Mouse (Mus musculus): Measurements from ENCODE around the gene Naa16. TPM values are rescaled to one million over a fixed set of nuclear protein-coding genes. Genes with fewer than 3 reads are reported as not detected.

Gene Naa16
- polyA plus RNA-seq, 1 experiment from 2014 or later = 40.7 TPM

GRCm38 (mm10) chr14:79291629-79292028 is 98.9 kb downstream of the Naa16 start:
- 90% methylated on average over 4 of the region's 4 CpGs for WGBS

DNA sequence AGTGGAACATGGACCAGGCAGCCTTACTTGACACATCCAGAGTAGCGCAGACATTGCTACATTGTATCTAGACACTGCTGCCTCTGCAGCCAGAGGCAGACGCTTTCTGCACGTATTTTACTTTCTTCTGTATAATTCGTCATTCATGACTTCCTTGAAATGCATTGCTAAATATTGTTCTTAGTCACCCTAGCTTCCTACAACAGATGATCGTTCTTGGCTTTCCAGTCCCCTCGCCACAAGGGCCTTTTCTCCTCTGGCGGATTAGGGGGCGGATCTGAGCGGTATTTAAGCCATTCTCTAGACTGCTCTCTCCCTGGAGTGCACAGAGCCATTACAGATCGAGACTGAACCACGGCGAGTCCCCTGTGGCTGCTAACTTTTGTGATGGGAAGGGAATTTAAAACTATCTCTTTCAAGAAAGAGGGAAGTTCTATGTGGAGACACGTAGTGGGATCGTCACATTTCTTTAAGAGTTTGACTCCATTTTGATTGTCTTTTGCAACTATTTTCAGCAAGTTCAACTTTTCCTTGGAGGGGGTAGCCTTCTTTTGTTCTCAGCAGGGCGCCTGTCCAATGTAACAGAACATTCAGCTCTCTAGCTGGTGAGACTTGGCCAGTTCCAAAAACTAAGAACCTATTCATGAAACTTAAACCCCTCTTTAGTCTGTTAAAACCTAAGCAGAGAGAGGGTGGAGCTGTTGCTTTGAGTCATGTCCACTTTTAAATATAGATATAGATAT is 99.7 kb downstream of the Naa16 start:
- 34% methylated on average over 15 of the region's 15 CpGs for WGBS
- no peak for DNase-seq (ENCODE audit: low spot score)
- ATAC-seq (replicated peaks; ENCODE audit: low FRiP score, low TSS enrichment, low read depth) = no peak
- H3K9ac ChIP-seq (ENCODE audit: low read length) = no peak overlapping the region
- no peak overlapping the region for H3K27ac ChIP-seq (ENCODE audit: low read depth)
- H3K4me1 ChIP-seq (replicated peaks; ENCODE audit: control insufficient read depth, insufficient read depth, low read length) = peaks cover 25% of the 10 kb centered on the region
- H3K27me3 ChIP-seq (replicated peaks; ENCODE audit: control insufficient read depth, insufficient read depth, low read length) = no peaks in the 10 kb centered on the region
- no peaks in the 10 kb centered on the region; the same call in 1 of the 2 replicates for H3K36me3 ChIP-seq (ENCODE audit: control insufficient read depth, insufficient read depth, low read length)
- H3K9me3 ChIP-seq (ENCODE audit: control insufficient read depth, low read length) = no peaks in the 10 kb centered on the region
- 0 out of 2 replicates have a peak overlapping the region, but pooled peaks have one; percentile 3 for H3K4me2 ChIP-seq (ENCODE audit: low read length)
- H3K4me3 ChIP-seq (ENCODE audit: low read depth, low read length) = no peak overlapping the region

More at GRCm38 (mm10) chr14:79291629-79292028, 98.9 kb downstream of the Naa16 start:
- ATAC-seq (replicated peaks; ENCODE audit: low FRiP score, low TSS enrichment, low read depth) (no peak), DNase-seq (ENCODE audit: low spot score) (no peak)
- Histone ChIP-seq H3K9ac (ENCODE audit: low read length) (no peak overlapping the region), H3K27ac (ENCODE audit: low read depth) (no peak overlapping the region), H3K36me3 (ENCODE audit: control insufficient read depth, insufficient read depth, low read length) (no peaks in the 10 kb centered on the region; the same call in 1 of the 2 replicates), H3K4me1 (replicated peaks; ENCODE audit: control insufficient read depth, insufficient read depth, low read length) (peaks cover 25% of the 10 kb centered on the region), H3K4me2 (ENCODE audit: low read length) (no peak overlapping the region), H3K4me3 (ENCODE audit: low read depth, low read length) (no peak overlapping the region), H3K27me3 (replicated peaks; ENCODE audit: control insufficient read depth, insufficient read depth, low read length) (no peaks in the 10 kb centered on the region), H3K9me3 (ENCODE audit: control insufficient read depth, low read length) (no peaks in the 10 kb centered on the region)

DNA sequence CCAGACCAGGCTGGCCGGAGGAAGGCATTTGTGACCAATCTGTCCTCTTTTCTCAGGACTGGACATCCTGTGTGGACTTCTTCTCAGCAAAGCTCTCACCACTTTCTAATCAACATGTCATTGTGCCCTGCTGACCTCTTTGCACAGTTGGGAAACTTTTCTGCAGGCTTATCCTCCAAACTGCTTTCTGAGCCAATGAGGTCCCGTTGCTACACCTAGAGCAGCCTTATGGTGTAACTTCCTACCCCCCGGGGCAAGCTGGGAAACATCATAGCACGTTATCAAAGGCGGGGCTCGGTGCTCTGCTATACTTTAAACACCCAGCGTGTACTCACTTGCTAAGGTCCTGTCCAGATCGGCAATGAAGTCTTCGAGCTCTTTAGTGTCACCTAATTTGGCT is 100.7 kb downstream of the Naa16 start:
- 33% methylated on average over 9 of the region's 9 CpGs for WGBS
- Histone ChIP-seq H3K4me3 (ENCODE audit: low read depth, low read length) (no peak overlapping the region), H3K9ac (ENCODE audit: low read length) (no peak overlapping the region), H3K4me2 (ENCODE audit: low read length) (no peak overlapping the region), H3K36me3 (ENCODE audit: control insufficient read depth, insufficient read depth, low read length) (no peaks in the 10 kb centered on the region; the same call in 1 of the 2 replicates), H3K27me3 (replicated peaks; ENCODE audit: control insufficient read depth, insufficient read depth, low read length) (no peaks in the 10 kb centered on the region), H3K9me3 (ENCODE audit: control insufficient read depth, low read length) (no peaks in the 10 kb centered on the region), H3K4me1 (replicated peaks; ENCODE audit: control insufficient read depth, insufficient read depth, low read length) (peaks cover 25% of the 10 kb centered on the region), H3K27ac (ENCODE audit: low read depth) (no peak overlapping the region)
- ATAC-seq (replicated peaks; ENCODE audit: low FRiP score, low TSS enrichment, low read depth) (no peak), DNase-seq (ENCODE audit: low spot score) (no peak)

DNA sequence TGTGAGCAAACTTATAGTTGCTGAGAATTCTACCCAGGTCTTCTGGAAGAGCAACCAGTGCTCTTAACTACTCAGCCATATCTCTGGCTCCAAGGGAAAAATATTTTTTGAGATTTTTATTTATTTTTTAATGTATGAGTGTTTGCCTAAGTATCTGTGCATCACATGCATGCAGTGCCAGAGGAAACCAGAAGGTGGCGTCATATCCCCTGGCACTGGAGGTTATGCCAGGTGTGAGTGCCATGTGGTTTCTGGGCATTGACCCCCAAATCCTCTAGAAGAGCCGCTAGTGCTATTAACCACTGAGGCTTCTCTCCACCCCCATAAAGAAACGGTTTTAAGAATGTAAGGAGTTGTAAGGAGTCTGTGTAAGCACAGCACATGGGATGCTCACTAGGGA is 102.3 kb downstream of the Naa16 start:
- DNase-seq (ENCODE audit: low spot score) (no peak), ATAC-seq (replicated peaks; ENCODE audit: low FRiP score, low TSS enrichment, low read depth) (no peak)
- Histone ChIP-seq H3K4me1 (replicated peaks; ENCODE audit: control insufficient read depth, insufficient read depth, low read length) (peaks cover 15% of the 10 kb centered on the region), H3K9ac (ENCODE audit: low read length) (no peak overlapping the region), H3K27me3 (replicated peaks; ENCODE audit: control insufficient read depth, insufficient read depth, low read length) (no peaks in the 10 kb centered on the region), H3K4me3 (ENCODE audit: low read depth, low read length) (no peak overlapping the region), H3K27ac (ENCODE audit: low read depth) (no peak overlapping the region), H3K9me3 (ENCODE audit: control insufficient read depth, low read length) (no peaks in the 10 kb centered on the region), H3K36me3 (ENCODE audit: control insufficient read depth, insufficient read depth, low read length) (no peaks in the 10 kb centered on the region; the same call in 1 of the 2 replicates), H3K4me2 (ENCODE audit: low read length) (no peak overlapping the region)
- 70% methylated on average over 3 of the region's 3 CpGs for WGBS

GRCm38 (mm10) chr14:79287251-79287863 is 103.2 kb downstream of the Naa16 start:
- H3K9ac ChIP-seq (ENCODE audit: low read length) = no peak overlapping the region
- H3K27ac ChIP-seq (ENCODE audit: low read depth) = no peak overlapping the region
- no peak for DNase-seq (ENCODE audit: low spot score)

GRCm38 (mm10) chr14:79285549-79285948 is 105.0 kb downstream of the Naa16 start:
- ATAC-seq (replicated peaks; ENCODE audit: low FRiP score, low TSS enrichment, low read depth) (no peak), DNase-seq (ENCODE audit: low spot score) (no peak)
- Histone ChIP-seq H3K4me3 (ENCODE audit: low read depth, low read length) (no peak overlapping the region), H3K36me3 (ENCODE audit: control insufficient read depth, insufficient read depth, low read length) (no peaks in the 10 kb centered on the region; the same call in 1 of the 2 replicates), H3K4me2 (ENCODE audit: low read length) (no peak overlapping the region), H3K9ac (ENCODE audit: low read length) (no peak overlapping the region), H3K27me3 (replicated peaks; ENCODE audit: control insufficient read depth, insufficient read depth, low read length) (no peaks in the 10 kb centered on the region), H3K9me3 (ENCODE audit: control insufficient read depth, low read length) (no peaks in the 10 kb centered on the region), H3K27ac (ENCODE audit: low read depth) (no peak overlapping the region), H3K4me1 (replicated peaks; ENCODE audit: control insufficient read depth, insufficient read depth, low read length) (no peaks in the 10 kb centered on the region; the same call in 1 of the 2 replicates)
- 95% methylated on average over 5 of the region's 5 CpGs for WGBS

More at GRCm38 (mm10) chr14:79287251-79287863, 103.2 kb downstream of the Naa16 start:
- Histone ChIP-seq H3K4me2 (ENCODE audit: low read length) (no peak overlapping the region), H3K36me3 (ENCODE audit: control insufficient read depth, insufficient read depth, low read length) (no peaks in the 10 kb centered on the region; the same call in 1 of the 2 replicates), H3K9me3 (ENCODE audit: control insufficient read depth, low read length) (no peaks in the 10 kb centered on the region), H3K4me1 (replicated peaks; ENCODE audit: control insufficient read depth, insufficient read depth, low read length) (peaks cover 6% of the 10 kb centered on the region; the same call in 1 of the 2 replicates), H3K4me3 (ENCODE audit: low read depth, low read length) (no peak overlapping the region), H3K27me3 (replicated peaks; ENCODE audit: control insufficient read depth, insufficient read depth, low read length) (no peaks in the 10 kb centered on the region)
- WGBS = 79% methylated on average over 7 of the region's 7 CpGs
- ATAC-seq (replicated peaks; ENCODE audit: low FRiP score, low TSS enrichment, low read depth) = no peak

DNA sequence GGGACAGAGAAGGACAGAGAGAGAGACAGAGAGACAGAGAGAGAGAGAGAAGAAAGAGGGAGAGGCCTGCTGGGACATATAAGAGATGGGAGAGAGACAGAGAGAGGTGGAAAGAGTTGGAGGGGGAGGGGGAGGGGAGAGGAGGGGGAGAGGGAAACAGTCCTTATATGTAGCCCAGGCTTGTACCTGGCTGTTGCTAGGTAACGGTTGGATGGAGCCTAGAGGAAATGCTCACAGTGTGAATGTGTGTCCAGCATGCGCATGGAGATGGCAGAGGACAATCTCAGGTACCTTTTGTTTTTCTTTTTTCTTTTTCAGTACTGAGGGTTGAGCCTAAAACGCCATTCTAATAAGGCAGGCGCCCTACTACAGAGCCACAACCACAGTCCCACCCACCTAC is 106.0 kb downstream of the Naa16 start:
- WGBS = 86% methylated on average over 4 of the region's 4 CpGs
- DNase-seq (ENCODE audit: low spot score) (no peak), ATAC-seq (replicated peaks; ENCODE audit: low FRiP score, low TSS enrichment, low read depth) (no peak)
- H3K4me3 ChIP-seq (ENCODE audit: low read depth, low read length) = no peak overlapping the region
- no peak overlapping the region for H3K27ac ChIP-seq (ENCODE audit: low read depth)
- no peaks in the 10 kb centered on the region for H3K27me3 ChIP-seq (replicated peaks; ENCODE audit: control insufficient read depth, insufficient read depth, low read length)
- H3K36me3 ChIP-seq (ENCODE audit: control insufficient read depth, insufficient read depth, low read length) = no peaks in the 10 kb centered on the region; the same call in 1 of the 2 replicates
- H3K4me1 ChIP-seq (replicated peaks; ENCODE audit: control insufficient read depth, insufficient read depth, low read length) = no peaks in the 10 kb centered on the region
- H3K4me2 ChIP-seq (ENCODE audit: low read length) = no peak overlapping the region
- H3K9me3 ChIP-seq (ENCODE audit: control insufficient read depth, low read length) = no peaks in the 10 kb centered on the region
- H3K9ac ChIP-seq (ENCODE audit: low read length) = no peak overlapping the region

GRCm38 (mm10) chr14:79283952-79284351 is 106.6 kb downstream of the Naa16 start:
- WGBS = 92% methylated on average over 7 of the region's 7 CpGs
- no peak for ATAC-seq (replicated peaks; ENCODE audit: low FRiP score, low TSS enrichment, low read depth)
- H3K4me3 ChIP-seq (ENCODE audit: low read depth, low read length) = no peak overlapping the region
- no peaks in the 10 kb centered on the region for H3K9me3 ChIP-seq (ENCODE audit: control insufficient read depth, low read length)
- no peaks in the 10 kb centered on the region for H3K27me3 ChIP-seq (replicated peaks; ENCODE audit: control insufficient read depth, insufficient read depth, low read length)
- H3K4me1 ChIP-seq (replicated peaks; ENCODE audit: control insufficient read depth, insufficient read depth, low read length) = no peaks in the 10 kb centered on the region
- no peaks in the 10 kb centered on the region; the same call in 1 of the 2 replicates for H3K36me3 ChIP-seq (ENCODE audit: control insufficient read depth, insufficient read depth, low read length)
- H3K4me2 ChIP-seq (ENCODE audit: low read length) = no peak overlapping the region
- no peak for DNase-seq (ENCODE audit: low spot score)
- H3K27ac ChIP-seq (ENCODE audit: low read depth) = no peak overlapping the region
- H3K9ac ChIP-seq (ENCODE audit: low read length) = no peak overlapping the region

Data from intestine, embryonic 14.5 days (tissue).